Mouse (Mus musculus) erythroblast, adult 5-6 weeks (primary cell): Measurements from ENCODE around the gene H3f3a. TPM values are rescaled to one million over a fixed set of nuclear protein-coding genes. Genes with fewer than 3 reads are reported as not detected.

ENCODE experiments used
- ATAC-seq: replicated peaks from 2 replicates; pipeline ENCODE4 v1.8.0; 2016; ENCODE audit warnings: moderate number of reproducible peaks, mild to moderate bottlenecking, moderate TSS enrichment, inconsistent platforms; ENCODE audit not compliant: poor library complexity, low FRiP score, severe bottlenecking
- total RNA-seq, 2 experiments: library from RNA; stranded (forward) in 1 of 2; stranded (reverse) in 1 of 2; fragments of 150-400 nt in 1 of 2; fragments of 200-764, 138-1000 nt in 1 of 2; gene quantifications; 2 replicates each; pipeline versions ENCODE4 v1.2.3 to v1.2.4; 2015 to 2017; ENCODE audit warnings: low replicate concordance in 2 of 2

Gene H3f3a
- total RNA-seq, 2 experiments from 2014 or later: 966 to 1,473 TPM

- no peak for ATAC-seq
Observed at GRCm38 (mm10) chr1:180792814-180793213, 20.9 kb downstream of the H3f3a start.

GRCm38 (mm10) chr1:180791821-180792480 is 21.8 kb downstream of the H3f3a start:
- no peak for ATAC-seq

GRCm38 (mm10) chr1:180783580-180783928 is 30.2 kb downstream of the H3f3a start:
- no peak for ATAC-seq

GRCm38 (mm10) chr1:180782906-180783579 is 30.7 kb downstream of the H3f3a start:
- ATAC-seq: no peak

GRCm38 (mm10) chr1:180781250-180781649 is 32.5 kb downstream of the H3f3a start:
- no peak for ATAC-seq

GRCm38 (mm10) chr1:180780291-180780690 is 33.5 kb downstream of the H3f3a start:
- no peak for ATAC-seq

GRCm38 (mm10) chr1:180778941-180779340 is 34.8 kb downstream of the H3f3a start:
- ATAC-seq: no peak

GRCm38 (mm10) chr1:180778403-180778754 is 35.4 kb downstream of the H3f3a start:
- peak; percentile 46 for ATAC-seq

GRCm38 (mm10) chr1:180777660-180778402 is 35.9 kb downstream of the H3f3a start:
- peak; percentile 93 for ATAC-seq

- ATAC-seq: no peak; the same call in 1 of the 2 replicates
Observed at GRCm38 (mm10) chr1:180777289-180777659, 36.5 kb downstream of the H3f3a start.

GRCm38 (mm10) chr1:180776494-180776893 is 37.2 kb downstream of the H3f3a start:
- no peak for ATAC-seq

GRCm38 (mm10) chr1:180775849-180776493 is 37.8 kb downstream of the H3f3a start:
- ATAC-seq: no peak

GRCm38 (mm10) chr1:180775317-180775716 is 38.4 kb downstream of the H3f3a start:
- no peak for ATAC-seq

- no peak for ATAC-seq
Observed at GRCm38 (mm10) chr1:180774664-180775063, 39.1 kb downstream of the H3f3a start.

GRCm38 (mm10) chr1:180772291-180772690 is 41.5 kb downstream of the H3f3a start:
- no peak for ATAC-seq

GRCm38 (mm10) chr1:180771722-180772121 is 42.0 kb downstream of the H3f3a start:
- no peak for ATAC-seq

- ATAC-seq: no peak
Observed at GRCm38 (mm10) chr1:180771306-180771705, 42.4 kb downstream of the H3f3a start.

GRCm38 (mm10) chr1:180768334-180769168 is 45.2 kb downstream of the H3f3a start:
- ATAC-seq: peak; percentile 56; the same call in 1 of the 2 replicates

GRCm38 (mm10) chr1:180767541-180768333 is 46.0 kb downstream of the H3f3a start:
- ATAC-seq: no peak
